Mouse (Mus musculus) limb, embryonic 13.5 days (tissue): ENCODE results near the gene Amph. TPM values are rescaled to one million over a fixed set of nuclear protein-coding genes. Genes with fewer than 3 reads are reported as not detected.
"Not testable (repeated sequence)": the region's sequence is repeated elsewhere in the genome, so short reads cannot be mapped to it uniquely, and the experiment has no call there.

Experiments used
- ATAC-seq: fragments of 200-750 bp; cut with Nextera tagmentation; 2 replicates; pipeline ENCODE4 v1.8.0; 2017; ENCODE audit warnings: low read depth, moderate number of reproducible peaks, moderate TSS enrichment; ENCODE audit not compliant: low FRiP score
- H3K27ac ChIP-seq: fragments of 300-500 bp; sonication (generic); 2 replicates; pipeline ENCODE4 v1.5.1; 2015; ENCODE audit warnings: inconsistent platforms, mild to moderate bottlenecking, moderate library complexity
- H3K27me3 ChIP-seq: fragments of 300-500 bp; sonication (generic); 2 replicates; pipeline ENCODE4 v1.6.1; 2015; ENCODE audit warnings: mild to moderate bottlenecking, inconsistent platforms
- H3K36me3 ChIP-seq: fragments of 300-500 bp; sonication (generic); 2 replicates; pipeline ENCODE4 v1.6.1; 2015; ENCODE audit warnings: inconsistent platforms, mild to moderate bottlenecking, moderate library complexity
- H3K4me1 ChIP-seq: fragments of 300-500 bp; sonication (generic); 2 replicates; pipeline ENCODE4 v1.6.1; 2015; ENCODE audit warnings: inconsistent platforms
- H3K4me2 ChIP-seq: fragments of 300-500 bp; sonication (generic); replicated peaks from 2 replicates; pipeline ENCODE4 v1.6.1; 2015; ENCODE audit warnings: inconsistent platforms, mild to moderate bottlenecking, moderate library complexity
- H3K4me3 ChIP-seq: fragments of 300-500 bp; sonication (generic); 2 replicates; pipeline ENCODE4 v1.5.1; 2015; ENCODE audit warnings: moderate library complexity, mild to moderate bottlenecking, inconsistent platforms
- H3K9ac ChIP-seq: fragments of 300-500 bp; sonication (generic); 2 replicates; pipeline ENCODE4 v1.6.1; 2015; ENCODE audit warnings: mild to moderate bottlenecking, inconsistent platforms
- H3K9me3 ChIP-seq: fragments of 300-500 bp; sonication (generic); 2 replicates; pipeline ENCODE4 v1.6.1; 2016; ENCODE audit warnings: inconsistent platforms
- WGBS: fragments of 180-500 bp; shearing (Covaris S2); methylation state at CpG from one replicate; pipeline ENCODE4 v1.1.7; 2015; 5-methylcytosine and 5-hydroxymethylcytosine counted together
- polyA plus RNA-seq: library from polyadenylated mRNA; unstranded; fragments of >200 nt; fragmentation: Nextera tagmentation; extraction: Ambion mirVana; gene quantifications from 2 replicates; pipeline ENCODE4 v1.2.1, GENCODE M21; 2015

Amph gene
- polyA plus RNA-seq, 1 experiment from 2014 or later: 1.8 TPM

DNA sequence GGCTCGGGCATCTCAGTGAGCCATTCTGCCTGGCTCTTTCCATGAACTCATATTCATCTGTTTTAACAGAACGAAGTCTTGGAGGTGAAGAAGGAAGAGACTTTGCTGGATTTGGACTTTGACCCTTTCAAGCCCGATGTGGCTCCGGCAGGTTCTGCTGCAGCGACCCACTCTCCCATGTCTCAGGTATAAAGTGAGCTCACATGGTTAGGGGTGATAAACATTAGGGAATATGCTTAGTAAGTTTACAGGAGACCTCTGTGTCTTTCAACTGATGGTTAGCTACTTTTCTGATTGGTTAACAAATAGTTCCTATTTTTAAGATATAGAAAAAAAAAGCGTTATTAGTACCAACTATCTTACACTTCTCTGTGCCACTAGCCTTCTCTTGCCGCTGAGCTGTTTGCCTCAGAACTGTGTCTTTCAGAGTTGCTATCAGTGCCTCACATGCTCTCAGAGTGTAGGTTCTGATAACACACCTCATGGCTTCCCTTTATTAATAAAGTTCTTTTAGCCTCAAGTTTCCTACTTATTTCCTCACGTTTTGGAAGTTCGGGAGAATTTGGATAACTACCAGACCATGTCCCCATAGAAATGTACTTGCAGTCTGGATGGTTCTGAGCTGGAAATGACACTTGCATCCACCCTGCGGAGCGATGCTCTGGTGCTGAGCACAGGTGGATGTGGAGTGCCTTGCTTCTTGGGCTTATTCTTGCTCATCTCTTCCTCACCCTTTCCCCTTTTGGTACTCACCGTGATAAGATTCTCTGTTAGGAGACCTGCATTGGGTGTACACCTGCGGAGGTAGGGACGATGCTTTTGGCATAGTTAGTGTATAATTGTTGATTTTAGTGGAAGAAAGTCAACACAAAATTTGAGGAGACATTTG lies 165.3 kb downstream of the Amph start:
- Histone ChIP-seq H3K27me3 (no peaks in the 10 kb centered on the region), H3K4me3 (no peak overlapping the region), H3K4me1 (no peaks in the 10 kb centered on the region), H3K36me3 (no peaks in the 10 kb centered on the region), H3K9me3 (no peaks in the 10 kb centered on the region), H3K27ac (no peak overlapping the region), H3K4me2 (no peak overlapping the region), H3K9ac (no peak overlapping the region)
- no peak for ATAC-seq
- WGBS: 94% methylated on average over 14 of the region's 14 CpGs

DNA sequence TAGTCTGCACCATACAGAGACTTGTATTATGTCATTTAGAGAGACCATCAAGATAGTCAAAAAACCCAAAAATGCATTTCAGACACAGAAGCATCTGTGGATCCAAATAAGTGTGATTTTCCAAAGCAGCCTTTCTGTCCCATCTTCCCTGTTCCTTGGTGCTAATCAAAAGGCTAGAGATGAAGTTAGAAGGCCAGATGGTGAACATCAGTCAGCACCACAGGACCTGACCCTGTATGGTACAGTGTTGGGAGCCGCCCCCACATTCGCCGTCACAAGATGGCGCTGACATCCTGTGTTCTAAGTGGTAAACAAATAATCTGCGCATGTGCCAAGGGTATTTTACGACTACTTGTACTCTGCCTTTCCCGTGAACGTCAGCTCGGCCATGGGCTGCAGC lies 166.8 kb downstream of the Amph start:
- ATAC-seq, H3K9me3 ChIP-seq, H3K4me3 ChIP-seq, H3K27me3 ChIP-seq, H3K4me1 ChIP-seq, H3K36me3 ChIP-seq, H3K9ac ChIP-seq, H3K27ac ChIP-seq, H3K4me2 ChIP-seq: not testable (repeated sequence)
- WGBS: 88% methylated on average over 7 of the region's 9 CpGs

DNA sequence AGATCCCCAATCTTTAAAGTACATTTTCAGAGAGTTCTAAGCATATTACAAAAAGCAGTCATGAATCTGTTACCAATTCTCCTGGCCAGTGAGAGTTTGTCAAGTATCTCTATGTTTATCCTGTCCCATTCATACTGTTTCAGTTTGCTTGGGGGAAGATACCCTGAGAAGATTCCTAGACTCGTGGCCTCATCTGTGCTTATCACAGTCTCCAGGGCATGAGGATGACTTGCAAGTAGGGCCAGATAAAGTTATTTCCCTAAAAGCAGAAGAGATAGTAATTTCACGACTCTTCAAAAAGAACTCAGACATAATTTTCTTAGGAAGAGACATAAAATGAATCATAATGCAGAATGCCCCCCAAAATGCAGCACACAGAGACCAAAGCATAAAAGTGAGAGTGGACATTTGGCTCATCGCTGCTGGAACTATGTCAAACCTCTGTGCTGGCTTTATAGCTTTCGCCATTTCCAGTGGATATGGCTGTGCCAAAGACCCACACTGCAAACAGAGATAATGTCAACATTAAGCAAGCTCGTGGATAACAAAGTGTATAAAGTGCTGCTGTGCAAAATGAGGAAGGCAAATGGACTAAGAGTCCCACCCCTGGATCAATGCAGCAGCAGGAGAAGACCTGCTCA lies 179.0 kb downstream of the Amph start:
- Histone ChIP-seq H3K27ac (no peak overlapping the region), H3K27me3 (no peaks in the 10 kb centered on the region), H3K9me3 (no peaks in the 10 kb centered on the region), H3K4me1 (no peaks in the 10 kb centered on the region), H3K9ac (no peak overlapping the region), H3K36me3 (no peaks in the 10 kb centered on the region), H3K4me3 (no peak overlapping the region), H3K4me2 (no peak overlapping the region)
- 83% methylated on average over 5 of the region's 5 CpGs for WGBS
- no peak for ATAC-seq

DNA sequence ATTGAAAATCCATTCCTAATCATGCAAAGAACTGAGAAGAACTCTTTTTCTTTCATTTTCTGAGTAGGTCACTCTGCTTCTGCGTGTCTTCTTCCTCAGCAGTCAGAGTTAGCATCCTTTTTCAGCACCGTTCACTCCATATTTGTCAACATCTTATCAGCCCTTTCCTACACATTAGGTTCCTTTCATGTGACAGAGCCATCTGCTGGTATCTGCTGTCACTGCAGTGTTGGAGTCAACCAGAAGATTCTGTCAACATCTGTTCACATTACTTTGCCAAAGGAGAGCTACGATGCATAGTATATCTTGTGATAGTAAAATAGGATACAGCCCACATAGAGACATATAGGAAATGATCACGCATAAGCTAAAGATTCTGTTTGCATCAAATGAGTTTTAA lies 185.8 kb downstream of the Amph start:
- 44% methylated on average over 4 of the region's 4 CpGs for WGBS
- H3K36me3 ChIP-seq: no peaks in the 10 kb centered on the region
- H3K27me3 ChIP-seq: no peaks in the 10 kb centered on the region
- H3K4me1 ChIP-seq: peaks cover 9% of the 10 kb centered on the region
- H3K4me2 ChIP-seq: no peak overlapping the region
- H3K4me3 ChIP-seq: no peak overlapping the region
- H3K9me3 ChIP-seq: no peaks in the 10 kb centered on the region
- H3K9ac ChIP-seq: no peak overlapping the region
- H3K27ac ChIP-seq: no peak overlapping the region
- no peak for ATAC-seq

DNA sequence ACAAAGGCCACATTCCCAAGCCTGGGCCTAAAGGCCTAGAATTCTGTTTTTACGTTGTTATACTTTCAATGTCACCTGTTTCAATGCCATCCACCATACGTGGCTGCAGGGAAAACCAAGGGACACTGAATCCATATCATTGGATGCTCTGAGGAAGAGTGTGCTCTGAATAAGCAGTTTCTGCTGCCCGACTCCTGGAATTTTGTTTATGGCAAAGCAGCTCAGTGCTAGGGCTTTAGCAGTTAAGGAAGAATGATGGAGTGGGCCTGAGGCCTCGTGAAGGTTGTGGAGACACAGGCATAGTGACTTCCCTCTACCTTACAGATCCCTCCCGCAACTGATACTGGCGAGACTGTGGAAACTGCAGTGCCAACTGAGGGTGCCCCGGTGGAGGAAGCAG lies 189.2 kb downstream of the Amph start:
- H3K9ac ChIP-seq: no peak overlapping the region
- H3K4me1 ChIP-seq: peaks cover 9% of the 10 kb centered on the region
- H3K27me3 ChIP-seq: no peaks in the 10 kb centered on the region
- no peak overlapping the region for H3K4me3 ChIP-seq
- no peak for ATAC-seq
- WGBS: 72% methylated on average over 7 of the region's 7 CpGs
- no peak overlapping the region for H3K27ac ChIP-seq
- H3K36me3 ChIP-seq: no peaks in the 10 kb centered on the region
- no peak overlapping the region for H3K4me2 ChIP-seq
- no peaks in the 10 kb centered on the region for H3K9me3 ChIP-seq

DNA sequence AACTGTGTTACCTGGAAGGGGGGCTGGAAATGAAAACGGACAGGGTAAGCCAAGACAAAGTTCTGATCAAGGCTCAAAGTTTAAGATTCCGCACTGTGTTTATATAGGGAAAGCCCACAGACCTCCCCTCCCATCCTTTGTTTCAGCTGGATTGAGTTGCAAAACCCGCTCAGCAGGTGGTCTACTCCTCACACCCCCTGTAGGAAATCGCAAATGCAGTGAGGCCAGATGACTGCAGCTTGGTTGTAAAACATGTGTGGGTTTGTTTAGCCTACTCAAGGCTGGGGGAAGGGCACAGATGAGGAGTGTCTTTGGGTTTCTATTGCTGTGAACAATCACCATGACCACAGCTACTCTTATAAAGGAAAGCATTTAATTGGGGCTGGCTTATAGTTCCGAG lies 189.9 kb downstream of the Amph start:
- Histone ChIP-seq H3K4me3 (no peak overlapping the region), H3K36me3 (no peaks in the 10 kb centered on the region), H3K27me3 (no peaks in the 10 kb centered on the region), H3K27ac (no peak overlapping the region), H3K9me3 (no peaks in the 10 kb centered on the region), H3K4me2 (no peak overlapping the region), H3K9ac (no peak overlapping the region), H3K4me1 (peaks cover 9% of the 10 kb centered on the region)
- 20% methylated on average over 5 of the region's 5 CpGs for WGBS
- ATAC-seq: peak; percentile 75

DNA sequence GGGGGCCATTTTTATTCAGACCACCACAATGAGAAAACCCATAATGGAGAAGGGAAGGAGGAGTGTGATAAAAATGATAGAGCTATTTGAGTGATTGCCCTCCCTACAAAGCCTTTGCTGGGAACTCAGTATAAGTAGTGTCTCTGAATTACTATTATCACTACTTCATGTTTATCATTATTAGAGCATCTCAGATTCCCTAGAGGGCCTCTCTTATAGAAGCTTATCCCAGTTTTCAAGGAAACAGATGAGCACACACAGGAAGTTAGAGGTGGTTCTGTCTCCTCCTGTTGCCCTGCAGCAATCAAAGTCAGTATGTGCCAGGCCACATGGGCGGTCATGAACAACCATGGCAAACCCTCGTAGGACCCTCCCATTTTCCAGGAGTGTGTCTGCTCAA lies 190.5 kb downstream of the Amph start:
- no peaks in the 10 kb centered on the region for H3K9me3 ChIP-seq
- no peak overlapping the region for H3K4me3 ChIP-seq
- ATAC-seq: no peak
- WGBS: 84% methylated on average over 2 of the region's 2 CpGs
- no peak overlapping the region for H3K27ac ChIP-seq
- H3K36me3 ChIP-seq: no peaks in the 10 kb centered on the region
- H3K4me1 ChIP-seq: peaks cover 9% of the 10 kb centered on the region
- H3K9ac ChIP-seq: no peak overlapping the region
- no peaks in the 10 kb centered on the region for H3K27me3 ChIP-seq
- H3K4me2 ChIP-seq: no peak overlapping the region

DNA sequence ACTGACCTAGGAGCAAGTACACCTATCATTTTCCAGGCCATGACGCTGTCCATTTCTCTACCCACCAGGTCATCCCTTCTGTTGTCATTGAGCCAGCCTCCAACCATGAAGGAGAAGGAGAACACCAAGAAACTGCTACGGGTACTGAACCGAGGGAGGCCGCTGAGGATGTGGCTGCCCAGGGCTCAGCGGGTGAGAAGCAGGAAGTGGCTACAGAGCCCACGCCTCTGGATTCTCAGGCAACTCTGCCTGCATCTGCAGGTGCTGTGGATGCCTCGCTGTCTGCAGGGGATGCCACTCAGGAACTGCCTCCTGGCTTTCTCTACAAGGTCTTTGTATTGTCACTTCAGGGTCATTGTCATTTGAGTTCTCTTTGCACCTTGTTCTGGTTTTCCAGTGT lies 191.1 kb downstream of the Amph start:
- no peak overlapping the region for H3K27ac ChIP-seq
- no peak for ATAC-seq
- peaks cover 9% of the 10 kb centered on the region for H3K4me1 ChIP-seq
- H3K4me2 ChIP-seq: no peak overlapping the region
- WGBS: 92% methylated on average over 7 of the region's 7 CpGs
- H3K27me3 ChIP-seq: no peaks in the 10 kb centered on the region
- no peak overlapping the region for H3K9ac ChIP-seq
- H3K36me3 ChIP-seq: no peaks in the 10 kb centered on the region
- no peak overlapping the region for H3K4me3 ChIP-seq
- H3K9me3 ChIP-seq: no peaks in the 10 kb centered on the region

DNA sequence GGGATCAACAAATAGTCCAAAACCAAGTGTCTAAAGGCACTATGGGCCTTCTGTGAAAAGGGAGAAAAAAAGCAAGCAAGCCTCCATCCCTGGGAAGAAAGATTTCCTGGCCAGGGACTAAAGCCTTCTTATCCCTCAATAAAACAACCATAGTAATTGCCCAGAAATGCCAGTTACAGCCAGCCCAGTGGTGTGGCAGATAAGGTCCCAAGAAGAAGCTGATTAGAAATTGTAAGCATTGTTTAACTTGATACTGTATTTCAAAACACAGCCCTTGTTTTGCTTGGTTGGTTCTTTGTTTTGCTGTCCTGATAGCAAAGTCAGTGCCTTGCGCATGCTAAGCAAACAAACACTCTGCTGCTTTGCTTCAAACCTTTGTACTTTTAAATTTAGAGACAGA lies 191.8 kb downstream of the Amph start:
- 95% methylated on average over 1 of the region's 1 CpGs for WGBS
- no peak overlapping the region for H3K27ac ChIP-seq
- H3K9me3 ChIP-seq: no peaks in the 10 kb centered on the region
- ATAC-seq: no peak
- H3K9ac ChIP-seq: no peak overlapping the region
- no peak overlapping the region for H3K4me2 ChIP-seq
- H3K27me3 ChIP-seq: no peaks in the 10 kb centered on the region
- H3K4me1 ChIP-seq: peaks cover 9% of the 10 kb centered on the region
- no peak overlapping the region for H3K4me3 ChIP-seq
- no peaks in the 10 kb centered on the region for H3K36me3 ChIP-seq

DNA sequence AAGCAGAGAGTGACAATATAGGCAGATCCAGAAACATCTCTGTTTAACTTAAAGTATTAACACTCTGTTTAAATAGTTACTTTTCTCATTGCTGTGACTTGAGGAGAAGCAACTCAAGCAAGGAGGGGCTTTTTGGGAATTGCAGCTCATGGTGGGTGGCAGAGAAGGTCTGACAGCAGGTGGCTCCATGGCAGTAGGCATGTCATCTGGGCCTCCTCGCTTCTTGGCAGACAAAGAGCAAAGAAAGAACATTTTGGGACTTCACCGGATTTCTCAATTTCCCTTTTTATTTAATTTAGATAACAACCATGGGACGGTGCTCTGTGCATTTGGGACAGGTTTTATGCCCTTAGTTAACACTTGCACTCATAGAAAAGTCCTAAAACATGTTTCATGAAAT lies 195.8 kb downstream of the Amph start:
- no peaks in the 10 kb centered on the region for H3K27me3 ChIP-seq
- no peak for ATAC-seq
- no peak overlapping the region for H3K9ac ChIP-seq
- H3K4me1 ChIP-seq: no peaks in the 10 kb centered on the region
- no peak overlapping the region for H3K27ac ChIP-seq
- no peaks in the 10 kb centered on the region for H3K36me3 ChIP-seq
- 87% methylated on average over 3 of the region's 3 CpGs for WGBS
- H3K4me2 ChIP-seq: no peak overlapping the region
- no peaks in the 10 kb centered on the region for H3K9me3 ChIP-seq
- no peak overlapping the region for H3K4me3 ChIP-seq

DNA sequence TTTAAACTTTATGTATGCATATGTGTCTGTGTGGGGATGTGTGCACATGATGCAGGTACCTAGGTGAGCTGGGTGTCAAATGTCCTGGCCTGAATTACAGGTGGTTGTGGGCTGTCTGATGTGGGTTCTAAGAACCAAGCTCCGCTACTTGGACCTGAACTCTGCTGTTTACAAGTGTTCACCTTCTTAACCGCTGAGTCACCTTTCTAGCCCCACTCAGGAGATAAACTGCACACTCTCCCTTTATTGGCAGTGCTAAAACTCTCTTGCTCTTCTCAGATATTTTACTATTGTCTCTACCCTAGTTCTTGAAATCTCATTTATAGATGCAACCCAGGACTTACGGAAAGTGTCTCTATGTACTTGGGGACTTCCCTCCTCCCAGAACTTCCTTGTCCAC lies 199.5 kb downstream of the Amph start:
- Histone ChIP-seq H3K27ac (no peak overlapping the region), H3K36me3 (no peaks in the 10 kb centered on the region), H3K4me1 (no peaks in the 10 kb centered on the region), H3K27me3 (no peaks in the 10 kb centered on the region), H3K9me3 (no peaks in the 10 kb centered on the region), H3K9ac (no peak overlapping the region), H3K4me3 (no peak overlapping the region), H3K4me2 (no peak overlapping the region)
- 85% methylated on average over 3 of the region's 3 CpGs for WGBS
- no peak for ATAC-seq

DNA sequence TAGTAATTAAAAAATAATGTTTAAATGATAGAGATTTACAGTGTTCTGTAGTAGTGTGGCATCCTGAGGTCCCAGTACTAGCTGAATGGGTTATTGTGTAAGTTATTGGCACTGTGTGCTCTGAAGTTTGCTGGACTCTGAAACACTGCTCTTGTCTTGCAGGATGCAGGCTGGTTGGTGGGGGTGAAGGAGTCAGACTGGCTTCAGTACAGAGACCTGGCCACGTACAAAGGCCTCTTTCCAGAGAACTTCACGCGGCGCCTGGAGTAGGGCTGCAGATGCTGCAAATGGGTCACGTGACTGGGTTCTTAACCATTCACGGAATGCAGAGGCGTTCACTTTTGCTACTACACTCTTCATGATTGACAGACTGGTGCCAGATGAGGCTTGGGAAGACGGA lies 201.6 kb downstream of the Amph start:
- H3K27me3 ChIP-seq: no peaks in the 10 kb centered on the region
- no peaks in the 10 kb centered on the region for H3K36me3 ChIP-seq
- H3K27ac ChIP-seq: no peak overlapping the region
- no peaks in the 10 kb centered on the region for H3K4me1 ChIP-seq
- H3K4me3 ChIP-seq: no peak overlapping the region
- WGBS: 79% methylated on average over 8 of the region's 8 CpGs
- H3K4me2 ChIP-seq: no peak overlapping the region
- H3K9ac ChIP-seq: no peak overlapping the region
- H3K9me3 ChIP-seq: no peaks in the 10 kb centered on the region
- ATAC-seq: no peak; the same call in 1 of the 2 replicates
